Mouse (Mus musculus): ENCODE data around the gene Oas1a.

DNA sequence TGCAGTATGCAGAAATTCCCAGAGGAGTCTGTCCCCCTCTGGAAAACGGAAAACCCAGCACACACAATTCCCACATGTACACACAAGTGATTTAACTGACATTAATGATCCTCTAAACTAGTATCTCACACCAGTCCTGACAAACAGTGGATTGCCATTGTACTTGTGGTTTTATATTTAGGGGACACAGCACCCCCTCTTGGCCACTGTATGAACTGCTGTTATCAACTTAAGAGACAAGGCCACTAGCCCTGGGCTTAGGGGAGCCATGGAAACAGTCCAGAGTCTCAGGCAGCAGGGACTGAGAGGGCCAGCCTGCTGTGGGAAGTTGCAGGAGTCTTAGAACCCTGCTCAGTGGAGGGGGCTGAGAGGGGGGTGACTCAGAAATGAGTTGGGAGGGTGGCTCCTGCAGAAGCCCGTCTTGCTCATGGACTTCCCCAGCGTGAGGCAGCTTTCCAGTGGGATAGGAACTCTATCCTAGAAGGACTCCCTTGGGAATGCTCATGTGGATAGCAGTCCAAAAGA is 41.9 kb downstream of the Oas1a start:
- peak; percentile 26; the same call in 1 of the 2 replicates for TF ChIP-seq CTCF (IDR thresholded peaks at IDR 0.05; ENCODE audit: extremely low read depth, insufficient read depth, low read length)
- no peak for TF ChIP-seq POLR2A (IDR thresholded peaks at IDR 0.05; ENCODE audit: extremely low read depth, insufficient read depth, low read length)

Measured in cortical plate, adult 2 months (tissue).